Mouse (Mus musculus) limb, embryonic 11.5 days (tissue): ENCODE results near the gene Smoc1. TPM values are rescaled to one million over a fixed set of nuclear protein-coding genes. Genes with fewer than 3 reads are reported as not detected.

Source experiments
- ATAC-seq: fragments of 200-750 bp; cut with Nextera tagmentation; 2 replicates; pipeline ENCODE4 v1.8.0; 2017; ENCODE audit warnings: low read depth; ENCODE audit not compliant: insufficient number of reproducible peaks, low FRiP score, low TSS enrichment
- DNase-seq: peaks from one replicate; pipeline ENCODE4 v3.0.0-alpha.2; 2015; ENCODE audit warnings: low spot score
- H3K27ac ChIP-seq: fragments of 300-500 bp; sonication (generic); replicated peaks from 2 replicates; pipeline ENCODE4 v1.5.1; 2014; ENCODE audit warnings: low read depth, mild to moderate bottlenecking, low read length
- H3K27me3 ChIP-seq: fragments of 300-500 bp; sonication (generic); 2 replicates; pipeline ENCODE4 v1.6.1; 2014; ENCODE audit warnings: mild to moderate bottlenecking, low read length, mixed read lengths; ENCODE audit not compliant: control insufficient read depth, insufficient read depth
- H3K36me3 ChIP-seq: fragments of 300-500 bp; sonication (generic); 2 replicates; pipeline ENCODE4 v1.6.1; 2014; ENCODE audit warnings: mild to moderate bottlenecking, low read length, moderate library complexity, mixed read lengths; ENCODE audit not compliant: control insufficient read depth, insufficient read depth
- H3K4me1 ChIP-seq: fragments of 300-500 bp; sonication (generic); 2 replicates; pipeline ENCODE4 v1.6.1; 2014; ENCODE audit warnings: low read length, mixed read lengths; ENCODE audit not compliant: control insufficient read depth, insufficient read depth
- H3K4me2 ChIP-seq: fragments of 300-500 bp; sonication (generic); 2 replicates; pipeline ENCODE4 v1.6.1; 2014; ENCODE audit warnings: low read depth, mild to moderate bottlenecking, moderate library complexity; ENCODE audit not compliant: severe bottlenecking
- H3K4me3 ChIP-seq: fragments of 300-500 bp; sonication (generic); 2 replicates; pipeline ENCODE4 v1.5.1; 2014; ENCODE audit warnings: low read depth, low read length
- H3K9ac ChIP-seq: fragments of 300-500 bp; sonication (generic); 2 replicates; pipeline ENCODE4 v1.6.1; 2014; ENCODE audit warnings: mild to moderate bottlenecking, low read length
- H3K9me3 ChIP-seq: fragments of 300-500 bp; sonication (generic); 2 replicates; pipeline ENCODE4 v1.6.1; 2016; ENCODE audit warnings: low read length; ENCODE audit not compliant: control insufficient read depth
- WGBS: fragments of 180-500 bp; shearing (Covaris S2); extraction: QIAGEN DNeasy Blood & Tissue Kit; methylation state at CpG from one replicate; pipeline ENCODE4 v1.1.7; 2014; 5-methylcytosine and 5-hydroxymethylcytosine counted together
- polyA plus RNA-seq: library from polyadenylated mRNA; unstranded; fragments of >200 nt; fragmentation: Nextera tagmentation; extraction: Ambion mirVana; gene quantifications from 2 replicates; pipeline ENCODE4 v1.2.1, GENCODE M21; 2014

The Smoc1 gene
- polyA plus RNA-seq, 1 experiment from 2014 or later: 15.6 TPM

DNA sequence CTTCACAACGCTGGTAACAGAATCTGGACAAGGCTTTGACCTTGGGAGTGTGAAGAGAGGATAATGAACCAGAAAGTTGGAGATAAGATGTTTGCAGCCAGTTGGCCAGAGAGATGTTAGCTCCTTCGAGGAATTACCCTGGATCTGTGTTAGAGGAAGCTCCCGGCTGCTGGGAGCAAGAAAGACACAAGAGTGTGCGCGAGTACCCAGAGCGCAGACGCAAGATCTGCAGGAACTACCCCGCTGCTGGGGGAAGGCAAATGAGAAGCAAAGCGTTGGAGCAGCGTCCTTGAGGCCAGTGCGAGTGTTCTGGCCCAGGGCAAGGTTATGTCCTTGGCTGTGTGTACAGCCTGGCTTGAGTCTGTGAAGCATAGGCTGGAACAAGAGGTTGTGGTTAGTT is 13.1 kb upstream of the Smoc1 start:
- no peak overlapping the region for H3K4me3 ChIP-seq
- WGBS: 82% methylated on average over 11 of the region's 11 CpGs
- H3K9me3 ChIP-seq: no peaks in the 10 kb centered on the region
- ATAC-seq (no peak), DNase-seq (no peak)
- peaks cover 13% of the 10 kb centered on the region for H3K4me1 ChIP-seq
- H3K27me3 ChIP-seq: no peaks in the 10 kb centered on the region
- H3K9ac ChIP-seq: no peak overlapping the region
- no peak overlapping the region for H3K4me2 ChIP-seq
- no peak overlapping the region for H3K27ac ChIP-seq
- no peaks in the 10 kb centered on the region for H3K36me3 ChIP-seq

DNA sequence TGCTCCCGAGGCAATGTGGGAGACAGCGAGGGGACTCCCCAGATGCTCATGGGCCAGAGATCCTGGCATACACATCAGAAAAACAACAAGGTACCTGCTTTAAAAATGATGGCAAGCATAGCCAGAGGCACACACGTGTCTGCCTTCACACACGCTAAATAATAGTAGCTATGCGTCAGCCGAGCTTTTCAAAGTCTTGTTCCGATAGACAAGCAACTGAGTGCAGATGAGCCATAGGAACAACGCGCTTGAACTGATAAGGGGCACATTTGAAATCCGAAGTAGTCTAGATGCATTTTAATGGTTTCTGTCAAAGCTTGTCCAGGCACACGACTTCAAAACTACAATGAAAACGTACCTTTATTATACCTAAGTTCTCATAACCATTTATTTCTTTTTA is 9.0 kb upstream of the Smoc1 start:
- no peak overlapping the region for H3K9ac ChIP-seq
- WGBS: 92% methylated on average over 12 of the region's 12 CpGs
- no peak for DNase-seq
- no peak overlapping the region for H3K27ac ChIP-seq
- no peaks in the 10 kb centered on the region for H3K4me1 ChIP-seq
- no peak for ATAC-seq
- no peak overlapping the region for H3K4me3 ChIP-seq
- H3K9me3 ChIP-seq: no peaks in the 10 kb centered on the region
- no peak overlapping the region for H3K4me2 ChIP-seq
- no peaks in the 10 kb centered on the region for H3K36me3 ChIP-seq
- no peaks in the 10 kb centered on the region for H3K27me3 ChIP-seq

DNA sequence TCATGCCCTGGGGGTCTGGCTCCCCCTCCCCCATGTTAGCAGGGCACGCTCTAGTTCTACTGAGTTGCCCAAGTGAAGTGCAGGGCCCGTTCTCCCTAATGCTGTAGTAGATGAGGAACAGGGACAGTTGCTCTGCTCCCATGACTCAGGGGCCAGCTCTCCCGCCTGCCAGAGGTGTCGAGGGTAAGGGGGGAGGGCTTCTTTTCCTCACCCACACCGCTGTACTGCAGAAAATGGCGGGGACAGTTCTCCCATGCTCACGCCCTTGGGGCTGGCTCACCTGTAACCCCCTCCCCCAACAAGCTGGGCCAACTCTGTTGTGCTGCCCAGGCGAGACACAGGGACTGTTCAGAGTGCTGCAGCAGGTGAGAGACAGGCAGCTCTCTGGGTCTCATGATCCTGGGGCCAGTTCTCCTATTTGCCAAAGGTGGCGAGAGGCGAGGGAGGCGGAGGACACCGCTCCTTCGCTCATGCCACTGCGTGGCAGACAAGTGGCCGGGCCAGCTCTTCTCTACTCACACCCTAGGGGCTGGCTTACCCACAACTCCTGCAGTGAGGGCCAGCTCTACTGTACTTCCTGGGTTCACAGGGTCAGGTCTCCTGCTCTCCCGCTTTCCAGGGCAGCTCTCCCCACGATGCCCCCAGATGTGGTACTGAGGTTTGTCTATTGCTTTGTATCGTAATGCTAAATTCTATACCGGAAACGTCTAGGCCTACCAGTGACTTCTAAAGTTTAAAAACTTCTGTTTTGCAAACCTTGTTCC is 7.9 kb upstream of the Smoc1 start:
- Histone ChIP-seq H3K27ac (no peak overlapping the region), H3K4me2 (no peak overlapping the region), H3K27me3 (no peaks in the 10 kb centered on the region), H3K9ac (no peak overlapping the region), H3K4me1 (no peaks in the 10 kb centered on the region), H3K9me3 (no peaks in the 10 kb centered on the region), H3K36me3 (no peaks in the 10 kb centered on the region), H3K4me3 (no peak overlapping the region)
- ATAC-seq (no peak), DNase-seq (no peak)
- WGBS: 86% methylated on average over 20 of the region's 20 CpGs

DNA sequence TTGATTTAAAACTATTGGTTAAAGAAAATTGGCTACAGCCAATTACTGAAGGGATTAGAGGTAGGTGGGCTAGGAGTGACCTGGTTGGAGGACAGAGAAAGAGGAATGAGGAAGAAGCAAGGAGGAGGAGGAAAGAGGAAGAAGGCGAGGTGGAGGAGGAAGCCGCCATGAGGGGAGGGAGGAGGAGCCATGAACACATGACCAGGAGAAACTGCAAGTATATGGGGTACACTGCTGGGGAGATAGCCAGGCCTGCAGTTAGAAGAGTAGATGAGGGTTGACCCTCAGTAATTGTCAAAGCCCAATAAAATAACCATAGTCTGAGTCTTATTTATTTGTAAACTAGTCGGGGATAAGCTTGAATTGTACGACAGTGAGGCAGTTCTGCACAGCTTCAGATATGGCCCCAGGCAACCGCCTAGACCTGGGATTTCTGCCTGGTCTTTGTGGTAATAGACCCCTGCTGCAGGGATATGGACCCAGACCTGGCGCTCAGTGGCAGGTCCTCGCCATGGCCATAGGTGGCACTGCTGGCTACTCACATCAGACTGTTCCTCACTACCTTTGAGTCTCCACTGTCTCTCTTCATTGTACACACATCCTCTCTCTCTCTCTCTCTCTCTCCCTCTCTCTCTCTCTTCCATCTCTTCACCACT is 7.2 kb upstream of the Smoc1 start:
- H3K9me3 ChIP-seq: no peaks in the 10 kb centered on the region
- no peaks in the 10 kb centered on the region for H3K36me3 ChIP-seq
- ATAC-seq (no peak), DNase-seq (no peak)
- H3K4me2 ChIP-seq: no peak overlapping the region
- WGBS: 80% methylated on average over 7 of the region's 7 CpGs
- H3K4me1 ChIP-seq: no peaks in the 10 kb centered on the region
- no peaks in the 10 kb centered on the region for H3K27me3 ChIP-seq
- H3K9ac ChIP-seq: no peak overlapping the region
- H3K27ac ChIP-seq: no peak overlapping the region
- H3K4me3 ChIP-seq: no peak overlapping the region

DNA sequence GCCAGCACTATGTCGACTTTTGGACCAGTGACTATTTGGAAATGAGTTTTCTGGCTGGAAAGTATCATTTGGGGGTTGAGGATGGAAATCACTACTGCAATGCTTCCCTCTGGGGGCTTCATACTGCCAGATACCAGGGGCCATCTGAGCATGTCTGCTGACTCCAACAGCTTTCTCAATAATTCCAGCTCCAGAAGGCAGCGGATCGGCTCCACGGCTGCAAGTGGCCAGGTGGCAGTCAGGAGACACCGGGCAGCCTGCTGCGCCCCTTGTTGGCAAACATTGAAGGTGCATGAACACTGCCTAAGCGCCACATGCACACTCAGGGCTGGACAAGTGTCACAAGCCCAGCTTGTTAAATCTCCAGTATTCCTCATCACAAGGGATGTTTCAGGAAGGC is 2.2 kb upstream of the Smoc1 start:
- 88% methylated on average over 7 of the region's 7 CpGs for WGBS
- Histone ChIP-seq H3K4me2 (no peak overlapping the region), H3K4me1 (peaks cover 13% of the 10 kb centered on the region), H3K9me3 (no peaks in the 10 kb centered on the region), H3K9ac (no peak overlapping the region), H3K36me3 (no peaks in the 10 kb centered on the region), H3K27me3 (peaks cover 2% of the 10 kb centered on the region; the same call in 1 of the 2 replicates), H3K27ac (no peak overlapping the region), H3K4me3 (no peak overlapping the region)
- ATAC-seq: no peak
- no peak for DNase-seq

DNA sequence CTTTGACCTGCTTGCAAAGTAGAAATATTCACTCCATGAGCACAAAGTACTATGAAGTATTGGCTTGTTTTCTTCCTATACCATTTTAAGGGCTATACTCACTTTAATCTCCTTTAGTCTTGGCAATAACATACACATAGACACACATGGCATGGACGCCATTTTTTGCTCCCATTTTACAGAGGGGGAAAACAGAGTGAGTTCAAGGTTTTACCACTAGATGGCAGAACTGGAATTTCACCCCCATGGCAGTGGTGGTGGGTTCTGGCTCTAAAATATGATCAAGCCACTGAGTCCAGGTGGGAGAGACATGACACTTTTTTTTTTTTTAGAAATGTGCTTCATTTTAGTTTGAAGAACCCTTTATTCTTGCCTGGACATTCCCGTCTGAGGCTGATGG is 1.6 kb upstream of the Smoc1 start:
- Histone ChIP-seq H3K27ac (no peak overlapping the region), H3K9me3 (no peaks in the 10 kb centered on the region), H3K4me1 (peaks cover 13% of the 10 kb centered on the region), H3K4me2 (no peak overlapping the region), H3K9ac (no peak overlapping the region), H3K27me3 (peaks cover 2% of the 10 kb centered on the region; the same call in 1 of the 2 replicates), H3K36me3 (no peaks in the 10 kb centered on the region), H3K4me3 (no peak overlapping the region)
- DNase-seq: no peak
- 61% methylated on average over 2 of the region's 2 CpGs for WGBS
- ATAC-seq: no peak

DNA sequence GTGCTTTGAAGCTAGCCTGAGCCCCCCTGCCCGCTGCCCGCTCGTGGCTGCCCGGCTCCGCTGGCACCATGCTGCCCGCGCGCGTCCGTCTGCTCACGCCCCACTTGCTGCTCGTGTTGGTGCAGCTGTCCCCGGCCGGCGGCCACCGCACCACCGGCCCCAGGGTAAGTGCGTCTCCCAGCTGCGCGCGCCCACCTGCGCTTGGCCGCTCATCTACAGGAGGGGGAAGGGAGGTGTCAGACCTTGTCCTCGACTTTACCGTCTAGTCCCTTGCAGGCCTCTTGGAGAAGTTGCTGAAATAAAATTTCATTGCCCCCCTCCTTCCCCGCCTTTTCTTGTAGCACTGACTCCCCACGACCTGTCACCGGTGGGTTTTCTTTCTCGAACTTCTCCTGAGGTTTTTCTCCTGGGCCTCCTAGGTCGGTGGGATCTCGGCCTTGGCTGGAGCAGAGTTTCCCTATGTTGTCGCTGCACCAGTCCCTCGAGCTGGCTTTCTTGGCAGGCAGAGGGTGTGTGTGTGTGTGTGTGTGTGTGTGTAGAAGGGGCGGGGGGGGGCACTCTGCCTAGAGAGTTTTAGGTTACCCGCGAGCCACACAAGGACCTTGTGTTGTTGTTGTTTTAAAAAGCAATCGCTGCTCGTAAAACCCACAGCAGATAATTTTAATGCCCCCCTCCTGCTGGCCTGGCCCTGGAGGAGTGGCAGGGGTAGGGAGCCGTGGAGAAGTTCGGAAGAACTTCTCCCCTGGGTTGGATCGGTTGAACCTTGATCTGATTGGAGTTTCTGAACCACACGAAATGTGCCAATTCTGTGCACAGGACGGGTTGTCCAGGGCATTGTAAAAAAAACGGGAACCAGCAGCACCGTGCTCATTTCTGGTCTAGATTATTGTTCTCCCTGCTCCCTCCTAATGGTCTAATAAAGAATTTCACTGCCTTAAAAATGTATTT is 661 bp downstream of the Smoc1 start:
- H3K27me3 ChIP-seq: peaks cover 2% of the 10 kb centered on the region; the same call in 1 of the 2 replicates
- ATAC-seq: peak; percentile 60
- H3K36me3 ChIP-seq: no peaks in the 10 kb centered on the region
- H3K9me3 ChIP-seq: no peaks in the 10 kb centered on the region
- peak overlapping the region; percentile 61 for H3K9ac ChIP-seq
- WGBS: 1% methylated on average over 45 of the region's 45 CpGs
- peak overlapping the region; percentile 74 for H3K4me3 ChIP-seq
- H3K27ac ChIP-seq: peak overlapping the region; percentile 52; the same call in 1 of the 2 replicates
- peak overlapping the region; percentile 89 for H3K4me2 ChIP-seq
- H3K4me1 ChIP-seq: peaks cover 13% of the 10 kb centered on the region
- DNase-seq: peak; percentile 61

DNA sequence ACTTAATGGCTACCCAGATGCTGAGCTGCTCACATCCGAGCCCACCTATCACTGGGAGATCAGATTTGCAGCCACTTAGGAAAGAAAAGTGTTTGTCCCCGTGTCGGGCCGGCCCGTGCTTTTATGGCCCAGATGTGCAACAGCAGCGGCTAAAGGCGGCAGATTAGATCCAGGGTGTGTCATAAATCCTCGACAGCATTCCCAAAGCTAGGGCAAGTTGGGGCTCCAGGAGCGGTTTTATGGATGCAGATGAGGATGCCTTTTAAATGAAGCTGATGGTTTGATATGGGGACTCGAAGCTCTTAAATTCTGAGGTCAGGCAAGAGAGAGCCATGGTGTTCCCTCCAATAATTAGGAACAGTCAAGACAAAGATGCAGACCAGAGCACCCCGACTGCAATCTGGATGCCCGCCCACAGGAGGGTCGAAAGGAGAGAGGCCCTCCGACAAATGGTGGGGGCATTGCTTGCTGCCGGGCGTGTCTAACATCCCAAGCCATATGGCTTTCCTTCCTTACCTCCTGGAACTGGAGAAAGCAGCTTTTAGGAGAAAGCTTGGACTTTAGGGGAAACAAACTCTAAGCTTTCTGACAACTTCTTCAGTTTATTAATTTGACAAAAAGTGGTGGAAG is 1.8 kb downstream of the Smoc1 start:
- DNase-seq (peak; percentile 78), ATAC-seq (no peak)
- peaks cover 2% of the 10 kb centered on the region; the same call in 1 of the 2 replicates for H3K27me3 ChIP-seq
- WGBS: 2% methylated on average over 16 of the region's 16 CpGs
- peak overlapping the region; percentile 61; the same call in 1 of the 2 replicates for H3K9ac ChIP-seq
- no peaks in the 10 kb centered on the region for H3K9me3 ChIP-seq
- peak overlapping the region; percentile 74 for H3K4me3 ChIP-seq
- H3K4me2 ChIP-seq: peak overlapping the region; percentile 89
- no peaks in the 10 kb centered on the region for H3K36me3 ChIP-seq
- H3K4me1 ChIP-seq: peaks cover 13% of the 10 kb centered on the region
- H3K27ac ChIP-seq: peak overlapping the region; percentile 62
